Mouse (Mus musculus) heart, postnatal 0 days (tissue): ENCODE data around the gene E130114P18Rik. TPM values are rescaled to one million over a fixed set of nuclear protein-coding genes. Genes with fewer than 3 reads are reported as not detected.

Experiments used
- ATAC-seq: fragments of 200-750 bp; cut with Nextera tagmentation; 2 replicates; pipeline ENCODE4 v1.8.0; 2017; ENCODE audit warnings: low read depth, moderate number of reproducible peaks, moderate library complexity; ENCODE audit not compliant: insufficient read depth
- DNase-seq: peaks from one replicate; pipeline ENCODE4 v3.0.0-alpha.2; 2016; ENCODE audit warnings: low spot score
- H3K27ac ChIP-seq: fragments of 300-500 bp; sonication (generic); 2 replicates; pipeline ENCODE4 v1.5.1; 2014; ENCODE audit warnings: low read depth, mild to moderate bottlenecking
- H3K27me3 ChIP-seq: fragments of 300-500 bp; sonication (generic); 2 replicates; pipeline ENCODE4 v1.6.1; 2014; ENCODE audit warnings: low read length, mixed read lengths; ENCODE audit not compliant: control insufficient read depth, insufficient read depth
- H3K36me3 ChIP-seq: fragments of 300-500 bp; sonication (generic); replicated peaks from 2 replicates; pipeline ENCODE4 v1.6.1; 2014; ENCODE audit warnings: low read length, mixed read lengths; ENCODE audit not compliant: control insufficient read depth, insufficient read depth
- H3K4me1 ChIP-seq: fragments of 300-500 bp; sonication (generic); 2 replicates; pipeline ENCODE4 v1.6.1; 2014; ENCODE audit warnings: antibody characterized with exemption; ENCODE audit not compliant: control insufficient read depth, insufficient read depth
- H3K4me2 ChIP-seq: fragments of 300-500 bp; sonication (generic); 2 replicates; pipeline ENCODE4 v1.6.1; 2014; ENCODE audit warnings: low read depth, mild to moderate bottlenecking, low read length, moderate library complexity
- H3K4me3 ChIP-seq: fragments of 300-500 bp; sonication (generic); 2 replicates; pipeline ENCODE4 v1.5.1; 2014; ENCODE audit warnings: low read depth, low read length
- H3K9ac ChIP-seq: fragments of 300-500 bp; sonication (generic); replicated peaks from 2 replicates; pipeline ENCODE4 v1.6.1; 2014; ENCODE audit warnings: low read depth, low read length, mixed read lengths
- H3K9me3 ChIP-seq: fragments of 300-500 bp; sonication (generic); replicated peaks from 2 replicates; pipeline ENCODE4 v1.6.1; 2016; ENCODE audit warnings: low read length; ENCODE audit not compliant: control insufficient read depth
- CTCF ChIP-seq: IDR thresholded peaks from 2 replicates; pipeline ENCODE4 v1.5.1; 2016; ENCODE audit warnings: antibody characterized with exemption, control low read depth, low read depth
- EP300 ChIP-seq: IDR thresholded peaks from 2 replicates; pipeline ENCODE4 v1.6.1; 2016; ENCODE audit warnings: antibody characterized with exemption, low read depth
- WGBS: fragments of 180-500 bp; shearing (Covaris S2); extraction: QIAGEN DNeasy Blood & Tissue Kit; methylation state at CpG from one replicate; pipeline ENCODE4 v1.1.7; 2014; 5-methylcytosine and 5-hydroxymethylcytosine counted together
- polyA plus RNA-seq: library from polyadenylated mRNA; unstranded; fragments of >200 nt; fragmentation: Nextera tagmentation; extraction: Ambion mirVana; gene quantifications from 2 replicates; pipeline ENCODE4 v1.2.1, GENCODE M21; 2015
- total RNA-seq: library from RNA; depleted of rRNA; stranded (reverse); fragments of >200 nt; gene quantifications from 2 replicates; pipeline ENCODE4 v1.2.3, GENCODE M21; 2014; ENCODE audit warnings: low replicate concordance

E130114P18Rik gene
- total and polyA plus RNA-seq, 2 experiments from 2014 or later = 0.45 TPM; not detected in 1

DNA sequence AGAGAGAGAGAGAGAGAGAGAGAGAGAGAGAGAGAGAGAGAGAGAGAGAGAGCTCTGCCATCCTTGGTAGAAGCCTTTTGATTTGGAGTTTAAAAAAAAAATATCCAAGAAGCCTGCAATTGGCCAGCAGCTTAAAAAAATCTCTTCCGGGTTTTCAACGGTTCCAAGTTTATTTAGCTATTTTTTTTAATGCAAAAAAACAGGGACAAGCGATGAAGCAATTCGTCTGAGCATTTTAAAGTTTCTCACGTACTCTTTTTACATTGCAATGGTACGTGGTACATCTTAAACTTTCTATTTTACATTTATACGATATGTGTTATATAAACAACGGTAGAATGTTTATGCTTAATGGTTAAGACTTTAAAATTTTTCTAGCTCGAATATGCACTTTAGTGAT is 5.2 kb downstream of the E130114P18Rik start, which contains the start of gene Nfia:
Gene Nfia (plus strand): TSS at position 94 of the 400 bp plus-strand sequence.
- H3K36me3 ChIP-seq = no peaks in the 10 kb centered on the region
- no peaks in the 10 kb centered on the region for H3K9me3 ChIP-seq
- peaks cover 17% of the 10 kb centered on the region for H3K4me1 ChIP-seq
- no peaks in the 10 kb centered on the region for H3K27me3 ChIP-seq
- peak within 1 kb of the TSS; percentile 94 for H3K27ac ChIP-seq
- peak within 1 kb of the TSS; percentile 52 for H3K4me3 ChIP-seq
- WGBS = 0% methylated on average over 9 of the region's 9 CpGs
- peak within 1 kb of the TSS; percentile 64 for H3K9ac ChIP-seq
- TF ChIP-seq CTCF (no peak), EP300 (no peak)
- DNase-seq (peak; percentile 86), ATAC-seq (no peak)
- H3K4me2 ChIP-seq = peak within 1 kb of the TSS; percentile 80

DNA sequence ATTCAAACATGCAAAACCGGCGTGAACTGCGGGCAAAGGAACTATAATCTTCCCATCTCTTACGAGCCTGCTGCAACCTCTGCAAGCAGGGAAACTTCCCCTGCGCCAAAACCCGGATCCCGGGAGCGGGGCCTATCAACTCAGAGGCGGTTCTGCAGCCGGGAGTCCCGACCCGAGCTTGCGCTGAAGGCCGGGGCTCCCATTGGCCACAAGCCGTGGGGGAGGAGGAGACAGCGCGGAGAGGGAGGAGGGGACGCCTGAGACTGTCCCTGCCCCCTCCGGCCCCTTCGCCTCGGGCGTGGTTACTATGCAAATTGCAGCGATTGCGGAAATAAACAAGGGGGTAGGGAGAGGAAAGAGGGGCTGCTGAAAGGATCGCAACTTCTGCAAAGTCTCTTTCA is 5.8 kb downstream of the E130114P18Rik start:
- peak overlapping the region; percentile 52 for H3K4me3 ChIP-seq
- peak; percentile 99 for DNase-seq
- H3K4me2 ChIP-seq = peak overlapping the region; percentile 80
- TF ChIP-seq EP300 (peak; percentile 79), CTCF (no peak)
- no peaks in the 10 kb centered on the region for H3K36me3 ChIP-seq
- peak overlapping the region; percentile 94 for H3K27ac ChIP-seq
- ATAC-seq = peak; percentile 97
- no peaks in the 10 kb centered on the region for H3K9me3 ChIP-seq
- no peaks in the 10 kb centered on the region for H3K27me3 ChIP-seq
- H3K4me1 ChIP-seq = peaks cover 17% of the 10 kb centered on the region
- H3K9ac ChIP-seq = peak overlapping the region; percentile 64
- 2% methylated on average over 25 of the region's 25 CpGs for WGBS

DNA sequence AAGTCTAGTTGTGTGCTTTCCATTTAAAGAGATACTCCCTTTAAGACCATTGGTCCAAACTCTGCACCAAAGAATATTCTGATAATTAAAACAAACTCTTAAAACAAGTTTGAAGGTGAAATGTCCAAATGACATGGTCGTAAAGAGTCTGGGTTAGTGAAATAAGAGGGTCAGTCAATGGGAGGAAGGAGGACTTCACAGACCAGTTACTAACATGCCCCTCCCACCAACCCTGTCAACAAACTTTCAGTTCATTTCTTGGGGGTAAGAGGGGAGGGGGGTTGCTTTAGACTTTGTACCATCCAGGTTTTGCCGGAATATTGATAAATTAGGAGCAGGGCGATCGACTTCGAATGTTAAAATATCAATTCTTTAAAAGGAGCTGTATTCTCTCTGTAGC is 6.5 kb downstream of the E130114P18Rik start:
- Histone ChIP-seq H3K27ac (peak overlapping the region; percentile 94), H3K4me3 (peak overlapping the region; percentile 52), H3K4me1 (peaks cover 17% of the 10 kb centered on the region), H3K9ac (peak overlapping the region; percentile 64), H3K36me3 (no peaks in the 10 kb centered on the region), H3K4me2 (peak overlapping the region; percentile 80), H3K27me3 (no peaks in the 10 kb centered on the region), H3K9me3 (no peaks in the 10 kb centered on the region)
- ATAC-seq (no peak), DNase-seq (no peak)
- TF ChIP-seq CTCF (no peak), EP300 (no peak)
- 10% methylated on average over 5 of the region's 5 CpGs for WGBS

DNA sequence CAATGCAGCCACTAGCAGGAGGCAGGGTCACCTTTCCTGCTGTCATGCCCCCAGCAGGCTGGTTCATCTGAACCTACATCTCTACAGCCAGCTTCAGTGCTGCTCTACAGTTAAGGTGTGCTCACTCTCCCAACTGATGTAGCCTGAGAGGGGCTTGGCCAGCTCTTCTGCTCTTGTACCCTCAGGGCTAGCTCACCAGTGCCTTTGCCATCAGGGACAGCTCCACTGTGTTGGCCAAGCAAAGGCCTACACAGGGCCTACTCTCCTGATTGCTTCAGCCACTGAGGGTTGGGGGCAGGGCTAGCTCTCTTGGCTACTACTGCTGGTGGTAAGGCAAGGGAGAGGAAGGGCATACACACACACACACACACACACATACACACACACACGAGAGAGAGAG is 8.0 kb downstream of the E130114P18Rik start:
- ATAC-seq (no peak), DNase-seq (no peak)
- Histone ChIP-seq H3K4me2 (no peak overlapping the region), H3K4me1 (peaks cover 17% of the 10 kb centered on the region), H3K36me3 (no peaks in the 10 kb centered on the region), H3K9ac (no peak overlapping the region), H3K27ac (no peak overlapping the region), H3K4me3 (no peak overlapping the region), H3K27me3 (no peaks in the 10 kb centered on the region), H3K9me3 (no peaks in the 10 kb centered on the region)
- no CpG with 5 or more reads among the region's 1 CpGs for WGBS
- no peak for TF ChIP-seq EP300
- TF ChIP-seq CTCF = no peak

DNA sequence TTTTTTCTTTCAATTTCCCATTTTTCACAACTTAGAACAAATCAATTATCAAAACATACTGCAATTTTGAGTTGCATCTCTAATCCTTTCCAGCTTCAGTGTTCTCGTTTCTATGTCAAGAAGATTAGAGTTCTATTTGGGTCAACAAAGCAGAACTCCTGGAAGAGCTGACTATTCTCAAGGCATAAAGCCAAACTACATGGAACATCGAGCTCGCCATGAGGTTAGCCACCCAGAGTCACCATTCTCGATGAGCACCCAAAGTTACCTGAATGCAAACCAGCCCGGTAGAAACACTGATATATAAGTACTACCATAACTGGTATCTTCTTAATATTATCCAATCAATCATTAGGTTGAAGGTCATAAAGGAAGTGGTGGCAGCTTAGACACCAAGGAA is 10.4 kb downstream of the E130114P18Rik start:
- Histone ChIP-seq H3K36me3 (no peaks in the 10 kb centered on the region), H3K4me1 (0 out of 2 replicates have a peak, but pooled peaks cover 4% of the 10 kb centered on the region), H3K4me2 (no peak overlapping the region), H3K9ac (no peak overlapping the region), H3K4me3 (no peak overlapping the region), H3K27ac (no peak overlapping the region), H3K27me3 (no peaks in the 10 kb centered on the region), H3K9me3 (no peaks in the 10 kb centered on the region)
- WGBS = 85% methylated on average over 5 of the region's 5 CpGs
- ATAC-seq (no peak), DNase-seq (no peak)
- TF ChIP-seq CTCF = no peak
- no peak for TF ChIP-seq EP300

DNA sequence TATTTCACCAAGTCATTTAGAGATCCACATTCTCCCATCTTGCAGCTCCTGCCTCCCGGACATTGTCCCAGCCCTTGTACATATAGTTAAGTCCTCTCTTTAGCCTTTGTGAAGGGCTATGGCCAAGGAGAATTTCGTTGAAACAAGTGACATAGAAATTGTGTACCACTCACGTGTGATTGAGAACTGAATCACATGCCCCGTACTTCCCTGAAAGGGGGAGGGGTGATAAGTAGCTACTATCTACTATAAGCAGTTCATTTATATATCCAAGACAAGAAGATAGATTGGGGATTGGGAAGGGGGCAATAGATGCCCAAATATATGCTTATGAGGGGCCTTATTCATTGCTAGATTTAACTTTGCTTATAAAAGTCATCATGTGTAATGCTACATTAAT is 10.9 kb downstream of the E130114P18Rik start:
- Histone ChIP-seq H3K36me3 (no peaks in the 10 kb centered on the region), H3K27me3 (no peaks in the 10 kb centered on the region), H3K27ac (no peak overlapping the region), H3K9ac (no peak overlapping the region), H3K4me3 (no peak overlapping the region), H3K4me2 (no peak overlapping the region), H3K4me1 (0 out of 2 replicates have a peak, but pooled peaks cover 4% of the 10 kb centered on the region), H3K9me3 (no peaks in the 10 kb centered on the region)
- TF ChIP-seq EP300 = no peak
- 66% methylated on average over 4 of the region's 4 CpGs for WGBS
- DNase-seq (no peak), ATAC-seq (no peak)
